ENCODE assay signal across 8 mouse cellular contexts in the genomic region with DNA sequence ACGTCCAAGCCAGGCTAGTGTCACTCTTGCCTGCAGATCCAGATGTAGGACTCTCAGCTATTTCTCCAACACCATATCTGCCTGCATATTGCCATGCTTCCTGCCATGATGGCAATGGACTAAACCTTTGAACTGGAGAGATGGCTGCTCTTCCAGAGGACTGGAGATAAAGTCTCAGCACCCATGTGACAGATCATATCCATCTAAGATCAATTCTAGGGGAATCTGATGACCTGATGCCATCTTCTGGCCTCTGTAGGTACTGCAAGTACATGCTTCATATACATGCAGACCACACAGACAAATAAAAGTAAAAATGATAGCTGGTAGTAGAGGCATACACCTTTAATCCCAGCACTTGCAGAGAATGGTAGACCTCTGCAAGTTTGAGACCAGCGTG. TPM values are rescaled to one million over a fixed set of nuclear protein-coding genes. Genes with fewer than 3 reads are reported as not detected.
DNase-seq lines count a peak whose midpoint lies in the region; ATAC-seq lines count a peak whose summit lies in the region.

No protein-coding gene starts in this region.

- H3K9me3 ChIP-seq in hindbrain, embryonic 11.5 days (ENCODE audit: control insufficient read depth, low read length) = no peaks in the 10 kb centered on the region; the same call in 1 of the 2 replicates
- H3K9me3 ChIP-seq in hindbrain, embryonic 14.5 days (ENCODE audit: control insufficient read depth, low read length) = no peaks in the 10 kb centered on the region

- H3K4me2 ChIP-seq in hindbrain, embryonic 11.5 days (replicated peaks; ENCODE audit: low read depth, low read length) = no peak overlapping the region
- H3K4me2 ChIP-seq in hindbrain, embryonic 14.5 days (replicated peaks) = no peak overlapping the region

- H3K27me3 ChIP-seq in hindbrain, embryonic 11.5 days (ENCODE audit: control insufficient read depth, insufficient read depth, low read length) = no peaks in the 10 kb centered on the region
- no peaks in the 10 kb centered on the region for H3K27me3 ChIP-seq in hindbrain, embryonic 14.5 days (ENCODE audit: control insufficient read depth, insufficient read depth, low read length)

- H3K4me3 ChIP-seq in hindbrain, embryonic 11.5 days (ENCODE audit: low read depth, low read length) = no peak overlapping the region
- no peak overlapping the region for H3K4me3 ChIP-seq in hindbrain, embryonic 14.5 days (replicated peaks; ENCODE audit: low read length)

- H3K4me1 ChIP-seq in hindbrain, embryonic 11.5 days (replicated peaks; ENCODE audit: control insufficient read depth, insufficient read depth, low read length) = no peaks in the 10 kb centered on the region
- H3K4me1 ChIP-seq in hindbrain, embryonic 14.5 days (replicated peaks; ENCODE audit: control insufficient read depth, insufficient read depth, low read length) = no peaks in the 10 kb centered on the region

- H3K9ac ChIP-seq in hindbrain, embryonic 11.5 days (ENCODE audit: low read depth, low read length) = no peak overlapping the region
- H3K9ac ChIP-seq in hindbrain, embryonic 14.5 days = no peak overlapping the region

- ATAC-seq in hindbrain, embryonic 11.5 days (ENCODE audit: low FRiP score) = no peak
- ATAC-seq in hindbrain, embryonic 14.5 days (ENCODE audit: low FRiP score) = no peak

- DNase-seq in hindbrain, embryonic 11.5 days (ENCODE audit: low spot score) = peak; percentile 41
- no peak for DNase-seq in hindbrain, embryonic 14.5 days (ENCODE audit: low spot score)
- DNase-seq in B cell, adult 2 months = peak; percentile 60 to 62
- peak; percentile 67 for DNase-seq in NIH3T3 (ENCODE audit: low read depth)
- peak; percentile 81 for DNase-seq in induced T-regulatory cell, adult 2 months (ENCODE audit: low read depth)
- peak; percentile 48 for DNase-seq in retina, postnatal 1 day
- DNase-seq in gastrocnemius, adult 8-10 months (ENCODE audit: low spot score in 2 of 2) = no peak
- no peak for DNase-seq in layer of hippocampus, adult 9-11 months

- H3K27ac ChIP-seq in hindbrain, embryonic 11.5 days (ENCODE audit: low read depth, low read length) = no peak overlapping the region
- no peak overlapping the region for H3K27ac ChIP-seq in hindbrain, embryonic 14.5 days

- 68% methylated on average over 2 of the region's 2 CpGs for WGBS in hindbrain, embryonic 11.5 days
- 78% methylated on average over 2 of the region's 2 CpGs for WGBS in hindbrain, embryonic 14.5 days

- H3K36me3 ChIP-seq in hindbrain, embryonic 11.5 days (ENCODE audit: control insufficient read depth, insufficient read depth, low read length) = peaks cover 3% of the 10 kb centered on the region; the same call in 1 of the 2 replicates
- peaks cover 82% of the 10 kb centered on the region for H3K36me3 ChIP-seq in hindbrain, embryonic 14.5 days (replicated peaks; ENCODE audit: control insufficient read depth, insufficient read depth)

RNA-seq across cellular contexts. Expression of gene Tnfrsf23, which starts 10.5 kb away (rescaled TPM):
- polyA plus RNA-seq in hindbrain, embryonic 11.5 days (2014; fragmentation: Nextera tagmentation; extraction: Ambion mirVana) = 0.40 and 0.49 TPM in 2 replicates
- polyA plus RNA-seq in hindbrain, embryonic 14.5 days (2014; fragmentation: Nextera tagmentation; extraction: Ambion mirVana) = 0.64 and 0.80 TPM in 2 replicates
- 1 to 10 TPM; 2.5 to 4.6 (median 3.4) TPM for total RNA-seq in gastrocnemius, adult 8-10 months (2022)

RNA-seq across cellular contexts. Expression of gene Tnfrsf22, which starts 46.7 kb away (rescaled TPM):
- polyA plus RNA-seq in hindbrain, embryonic 11.5 days (2014; fragmentation: Nextera tagmentation; extraction: Ambion mirVana) = 9.2 and 9.5 TPM in 2 replicates
- polyA plus RNA-seq in hindbrain, embryonic 14.5 days (2014; fragmentation: Nextera tagmentation; extraction: Ambion mirVana) = 3.1 and 4.7 TPM in 2 replicates
- total RNA-seq in gastrocnemius, adult 8-10 months (2022) = 1 to 10 TPM; 1.2 to 2.8 (median 1.7) TPM

Comparison
In these comparisons a context has a peak if more than half of its experiments do, and no peak if none do; other contexts are left out.
1. DNase-seq: peak in hindbrain, embryonic 11.5 days (single experiment), B cell, adult 2 months (2 of 2), NIH3T3 (single experiment), induced T-regulatory cell, adult 2 months (single experiment) and retina, postnatal 1 day (single experiment); none in hindbrain, embryonic 14.5 days (single experiment), gastrocnemius, adult 8-10 months (0 of 2) and layer of hippocampus, adult 9-11 months (single experiment).